Mouse (Mus musculus): ENCODE data around the gene Itgad. TPM values are rescaled to one million over a fixed set of nuclear protein-coding genes. Genes with fewer than 3 reads are reported as not detected.

Gene Itgad
- 0.73 TPM for polyA plus RNA-seq (2014; fragmentation: Illumina TruSeq; extraction: RNeasy Lipid Tissue Mini Kit (QIAGEN cat#74804); ENCODE audit: insufficient read depth, low read depth, low replicate concordance)

GRCm38 (mm10) chr7:128154076-128154475 is at the start of gene Itgad:
Gene Itgad (plus strand): TSS chr7:128154376.

DNA sequence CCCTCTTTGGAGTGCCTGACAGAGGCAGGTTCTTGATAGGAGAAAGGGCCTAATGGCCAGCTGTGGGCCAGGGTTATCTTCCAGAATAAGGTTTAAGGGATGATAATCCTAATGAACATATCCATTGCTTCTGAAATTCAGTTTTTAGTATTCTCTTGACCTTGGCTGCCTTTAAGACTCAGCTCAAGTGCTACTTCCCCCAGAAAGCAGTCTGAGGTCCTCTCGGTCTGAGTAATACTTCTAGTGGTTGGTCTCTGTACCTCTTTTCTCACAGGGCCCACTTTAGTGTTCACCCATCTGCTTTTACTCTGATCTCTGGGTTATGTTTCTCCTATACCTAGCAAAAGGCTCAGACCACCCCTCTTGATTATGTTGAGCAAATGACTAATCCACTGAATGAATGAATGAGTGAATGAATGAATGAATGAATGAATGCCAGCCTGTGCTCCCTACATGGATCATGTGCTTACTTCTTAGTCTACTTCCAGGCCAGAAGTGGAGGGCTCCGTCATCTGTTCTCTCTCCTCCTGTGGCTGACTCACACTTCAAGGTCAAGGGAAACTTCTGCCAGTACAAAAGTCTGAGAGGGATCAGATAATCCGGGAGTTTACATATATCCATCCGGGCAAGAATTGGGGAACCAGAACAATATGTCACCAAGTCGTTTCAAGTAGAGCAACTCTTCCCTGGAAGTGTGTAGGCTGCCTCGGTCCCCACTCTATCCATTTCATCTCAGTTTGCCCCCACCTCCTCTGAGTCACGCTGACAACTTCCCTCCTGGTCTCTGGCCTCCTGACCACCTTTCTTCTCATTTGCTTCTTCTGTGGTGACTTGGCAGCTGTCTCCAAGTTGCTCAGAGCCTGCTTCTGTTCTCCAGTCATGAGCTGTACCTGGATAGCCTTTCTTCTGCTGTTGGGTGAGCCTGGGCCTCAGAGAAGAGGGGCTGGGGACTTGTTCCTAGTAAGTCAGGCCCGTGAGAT is 25.1 kb upstream of the Itgad start, which contains the start of gene Itgax:
Gene Itgax, plus strand, starts transcription at position 807 of the 980 bp plus-strand sequence.

GRCm38 (mm10) chr7:128206152-128206551 is 52.0 kb downstream of the Itgad start, which contains the start of gene Cox6a2:
Gene Cox6a2 (minus strand): TSS chr7:128206387.

DNA sequence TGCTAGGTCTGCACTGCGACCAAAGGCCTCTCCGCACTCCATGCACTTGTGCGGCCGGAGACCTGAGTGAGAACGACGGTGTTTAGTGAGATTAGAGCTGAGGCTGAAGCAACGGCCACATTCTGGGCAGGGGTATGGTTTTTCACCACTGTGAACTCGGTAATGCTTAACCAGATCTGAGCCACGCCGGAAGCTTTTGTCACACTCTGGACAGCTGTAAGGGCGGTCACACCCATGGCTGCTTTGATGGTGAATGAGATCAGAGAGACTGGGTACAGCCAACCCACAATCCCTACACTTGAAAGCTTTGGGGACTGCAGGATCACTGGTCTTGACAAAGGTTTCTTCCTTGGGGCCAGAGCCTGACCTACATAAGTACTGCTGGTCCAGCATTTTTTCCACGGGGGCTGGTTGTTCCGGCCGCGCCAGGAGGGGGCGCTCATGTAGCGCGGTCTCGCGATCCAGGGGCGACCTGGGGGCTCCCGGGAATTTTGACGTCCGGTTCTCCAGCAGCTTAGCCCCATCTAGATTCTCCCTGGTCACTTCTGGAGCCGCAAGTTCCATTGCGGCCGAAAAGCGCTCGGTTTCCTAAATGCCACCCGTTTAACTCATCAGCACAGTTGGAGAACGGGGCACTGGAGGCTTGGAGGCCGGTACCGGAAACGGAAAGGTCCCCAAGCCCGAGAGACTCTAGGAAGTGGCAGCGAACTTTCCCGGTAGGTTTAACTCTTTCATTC is 82.8 kb downstream of the Itgad start, which contains the start of gene Armc5:
Gene Armc5, plus strand, starts transcription at position 487 of the 737 bp plus-strand sequence.

DNA sequence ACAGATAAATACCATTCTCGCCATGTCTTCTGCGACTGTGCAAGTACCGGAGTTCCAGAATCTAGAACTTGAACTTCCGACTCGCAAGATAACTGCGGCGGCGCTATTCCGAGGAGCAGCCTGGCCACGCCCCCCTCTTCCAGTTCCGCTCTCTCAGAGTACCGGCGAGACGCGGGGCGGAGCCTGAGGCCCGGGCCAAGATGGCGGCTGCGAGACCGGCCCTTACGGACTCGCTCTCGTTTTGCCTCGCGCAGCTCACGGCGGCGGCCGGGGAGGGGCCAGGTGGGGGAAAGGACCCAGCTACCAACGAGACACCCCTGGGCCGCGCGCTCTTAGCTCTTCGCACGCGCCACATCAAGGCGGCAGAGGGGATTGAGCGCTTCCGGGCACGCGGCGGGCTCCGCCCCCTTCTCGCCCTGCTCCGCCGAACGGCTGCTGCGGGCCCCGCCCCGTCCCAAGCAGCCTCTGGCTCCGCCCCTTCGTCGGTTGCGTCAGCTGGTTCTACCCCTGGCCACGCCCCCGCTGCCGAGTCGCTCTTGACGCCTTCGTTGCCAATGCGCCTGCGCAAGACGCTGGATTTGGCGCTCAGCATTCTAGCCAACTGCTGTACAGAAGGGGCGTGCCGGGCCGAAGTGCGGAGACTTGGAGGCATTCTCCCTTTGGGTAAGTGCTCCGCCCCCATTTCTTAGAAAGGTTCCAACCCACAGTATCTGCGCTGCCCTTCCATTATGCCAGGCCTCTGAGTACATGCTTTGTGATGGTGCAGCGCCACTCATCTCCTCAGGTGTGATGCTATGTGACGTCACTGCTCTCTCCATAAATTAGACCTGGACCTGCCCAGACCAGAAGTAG is 84.0 kb downstream of the Itgad start, which contains the start of gene 9130023H24Rik:
Gene 9130023H24Rik, minus strand, starts transcription at position 105 of the 852 bp plus-strand sequence.

GRCm38 (mm10) chr7:128246496-128247391 is 92.6 kb downstream of the Itgad start, which contains the start of gene Tgfb1i1:
Gene Tgfb1i1 (plus strand): TSS chr7:128246812.

GRCm38 (mm10) chr7:128265411-128265810 is 111.2 kb downstream of the Itgad start, which contains the start of gene Slc5a2:
Gene Slc5a2 (plus strand): TSS chr7:128265657.

Other genes starting within 250 kb of the Itgad start
- 15.1 TPM for gene Kat8, start 241.9 kb upstream of the Itgad start, polyA plus RNA-seq (2014; fragmentation: Illumina TruSeq; extraction: RNeasy Lipid Tissue Mini Kit (QIAGEN cat#74804); ENCODE audit: insufficient read depth, low read depth, low replicate concordance)
- gene Prss8, start 224.3 kb upstream of the Itgad start, polyA plus RNA-seq (2014; fragmentation: Illumina TruSeq; extraction: RNeasy Lipid Tissue Mini Kit (QIAGEN cat#74804); ENCODE audit: insufficient read depth, low read depth, low replicate concordance): 48.3 TPM
- gene Prss36, start 207.7 kb upstream of the Itgad start, polyA plus RNA-seq (2014; fragmentation: Illumina TruSeq; extraction: RNeasy Lipid Tissue Mini Kit (QIAGEN cat#74804); ENCODE audit: insufficient read depth, low read depth, low replicate concordance): 8.8 TPM
- 182 TPM for gene Fus, start 186.9 kb upstream of the Itgad start, polyA plus RNA-seq (2014; fragmentation: Illumina TruSeq; extraction: RNeasy Lipid Tissue Mini Kit (QIAGEN cat#74804); ENCODE audit: insufficient read depth, low read depth, low replicate concordance)
- gene Pycard, start 160.5 kb upstream of the Itgad start, polyA plus RNA-seq (2014; fragmentation: Illumina TruSeq; extraction: RNeasy Lipid Tissue Mini Kit (QIAGEN cat#74804); ENCODE audit: insufficient read depth, low read depth, low replicate concordance): 31.3 TPM
- 1.4 TPM for gene Trim72, start 150.4 kb upstream of the Itgad start, polyA plus RNA-seq (2014; fragmentation: Illumina TruSeq; extraction: RNeasy Lipid Tissue Mini Kit (QIAGEN cat#74804); ENCODE audit: insufficient read depth, low read depth, low replicate concordance)
- 5.6 TPM for gene Itgam, start 91.7 kb upstream of the Itgad start, polyA plus RNA-seq (2014; fragmentation: Illumina TruSeq; extraction: RNeasy Lipid Tissue Mini Kit (QIAGEN cat#74804); ENCODE audit: insufficient read depth, low read depth, low replicate concordance)
- gene Gm49368, start 91.7 kb upstream of the Itgad start, polyA plus RNA-seq (2014; fragmentation: Illumina TruSeq; extraction: RNeasy Lipid Tissue Mini Kit (QIAGEN cat#74804); ENCODE audit: insufficient read depth, low read depth, low replicate concordance): 2.2 TPM
- gene Itgax, start 24.8 kb upstream of the Itgad start, polyA plus RNA-seq (2014; fragmentation: Illumina TruSeq; extraction: RNeasy Lipid Tissue Mini Kit (QIAGEN cat#74804); ENCODE audit: insufficient read depth, low read depth, low replicate concordance): 11.9 TPM
- gene Cox6a2, start 52.0 kb downstream of the Itgad start, polyA plus RNA-seq (2014; fragmentation: Illumina TruSeq; extraction: RNeasy Lipid Tissue Mini Kit (QIAGEN cat#74804); ENCODE audit: insufficient read depth, low read depth, low replicate concordance): 84.3 TPM
- 10.1 TPM for gene Armc5, start 83.0 kb downstream of the Itgad start, polyA plus RNA-seq (2014; fragmentation: Illumina TruSeq; extraction: RNeasy Lipid Tissue Mini Kit (QIAGEN cat#74804); ENCODE audit: insufficient read depth, low read depth, low replicate concordance)
- 2.4 TPM for gene 9130023H24Rik, start 83.7 kb downstream of the Itgad start, polyA plus RNA-seq (2014; fragmentation: Illumina TruSeq; extraction: RNeasy Lipid Tissue Mini Kit (QIAGEN cat#74804); ENCODE audit: insufficient read depth, low read depth, low replicate concordance)
- 45.0 TPM for gene Tgfb1i1, start 92.4 kb downstream of the Itgad start, polyA plus RNA-seq (2014; fragmentation: Illumina TruSeq; extraction: RNeasy Lipid Tissue Mini Kit (QIAGEN cat#74804); ENCODE audit: insufficient read depth, low read depth, low replicate concordance)
- not detected for gene Slc5a2, start 111.3 kb downstream of the Itgad start, polyA plus RNA-seq (2014; fragmentation: Illumina TruSeq; extraction: RNeasy Lipid Tissue Mini Kit (QIAGEN cat#74804); ENCODE audit: insufficient read depth, low read depth, low replicate concordance)
- 9.6 TPM for gene BC017158, start 143.8 kb downstream of the Itgad start, polyA plus RNA-seq (2014; fragmentation: Illumina TruSeq; extraction: RNeasy Lipid Tissue Mini Kit (QIAGEN cat#74804); ENCODE audit: insufficient read depth, low read depth, low replicate concordance)

All from lung, adult 10 weeks (tissue).